Mouse (Mus musculus) bone marrow, adult 2 months (tissue): ENCODE data around the gene D630036H23Rik. TPM values are rescaled to one million over a fixed set of nuclear protein-coding genes. Genes with fewer than 3 reads are reported as not detected.

Source experiments
- H3K27ac ChIP-seq: fragments of 200-500 bp; 2 replicates; pipeline ENCODE4 v1.5.1; 2012; ENCODE audit warnings: low read depth, mild to moderate bottlenecking, control low read depth, inconsistent platforms, low read length; ENCODE audit not compliant: control insufficient read depth, poor library complexity, insufficient read depth
- H3K4me1 ChIP-seq: fragments of 200-500 bp; 2 replicates; pipeline ENCODE4 v1.6.1; 2011; ENCODE audit warnings: low read length; ENCODE audit not compliant: control insufficient read depth, insufficient read depth
- H3K4me3 ChIP-seq: fragments of 200-500 bp; replicated peaks from 2 replicates; pipeline ENCODE3; 2011; ENCODE audit warnings: mild to moderate bottlenecking, low read depth, low read length, control low read depth; ENCODE audit not compliant: control insufficient read depth
- CTCF ChIP-seq: fragments of 200-500 bp; IDR thresholded peaks from 2 replicates; pipeline ENCODE4 v1.5.1; 2011; ENCODE audit warnings: low read length, control low read depth; ENCODE audit not compliant: control insufficient read depth, insufficient read depth
- POLR2A ChIP-seq: fragments of 200-500 bp; IDR thresholded peaks from 2 replicates; pipeline ENCODE4 v1.6.1; 2011; ENCODE audit warnings: low read depth, mild to moderate bottlenecking, control low read depth, low read length, borderline replicate concordance; ENCODE audit not compliant: control insufficient read depth
- WGBS: fragments of 180-500 bp; shearing (Covaris S2); methylation state at CpG from one replicate; pipeline ENCODE4 v1.1.7; 2018; 5-methylcytosine and 5-hydroxymethylcytosine counted together
- polyA plus RNA-seq: library from polyadenylated mRNA; stranded (reverse); fragments of >200 nt; gene quantifications from 2 replicates; pipeline ENCODE4 v1.2.4, GENCODE M21; 2011; ENCODE audit warnings: low replicate concordance; ENCODE audit not compliant: missing spikeins, insufficient read depth, insufficient read length

The D630036H23Rik gene
- polyA plus RNA-seq, 1 experiment, result not detected

- TF ChIP-seq POLR2A (no peak), CTCF (no peak)
- Histone ChIP-seq H3K4me1 (no peaks in the 10 kb centered on the region), H3K4me3 (no peak overlapping the region), H3K27ac (no peak overlapping the region)
- WGBS, result 89% methylated on average over 1 of the region's 1 CpGs
These were observed 49.3 kb downstream of the D630036H23Rik start for GRCm38 (mm10) chr12:36332676-36333075.

Other genes with a start within 250 kb of the D630036H23Rik start
- 6.9 and 15.3 TPM in 2 replicates for gene Ankmy2, start 225.1 kb downstream of the D630036H23Rik start, polyA plus RNA-seq
- 25.9 and 26.6 TPM in 2 replicates for gene Bzw2, start 224.1 kb downstream of the D630036H23Rik start, polyA plus RNA-seq
- gene Lrrc72, start 128.8 kb downstream of the D630036H23Rik start, polyA plus RNA-seq, result not detected in 2 replicates
- gene Sostdc1, start 68.0 kb downstream of the D630036H23Rik start, polyA plus RNA-seq, result not detected in 2 replicates
- gene Ispd, start 731 bp downstream of the D630036H23Rik start, polyA plus RNA-seq, result 0.75 and 1.4 TPM in 2 replicates